Mouse (Mus musculus): ENCODE measurements around the gene Slc22a15.

Gene Slc22a15

DNA sequence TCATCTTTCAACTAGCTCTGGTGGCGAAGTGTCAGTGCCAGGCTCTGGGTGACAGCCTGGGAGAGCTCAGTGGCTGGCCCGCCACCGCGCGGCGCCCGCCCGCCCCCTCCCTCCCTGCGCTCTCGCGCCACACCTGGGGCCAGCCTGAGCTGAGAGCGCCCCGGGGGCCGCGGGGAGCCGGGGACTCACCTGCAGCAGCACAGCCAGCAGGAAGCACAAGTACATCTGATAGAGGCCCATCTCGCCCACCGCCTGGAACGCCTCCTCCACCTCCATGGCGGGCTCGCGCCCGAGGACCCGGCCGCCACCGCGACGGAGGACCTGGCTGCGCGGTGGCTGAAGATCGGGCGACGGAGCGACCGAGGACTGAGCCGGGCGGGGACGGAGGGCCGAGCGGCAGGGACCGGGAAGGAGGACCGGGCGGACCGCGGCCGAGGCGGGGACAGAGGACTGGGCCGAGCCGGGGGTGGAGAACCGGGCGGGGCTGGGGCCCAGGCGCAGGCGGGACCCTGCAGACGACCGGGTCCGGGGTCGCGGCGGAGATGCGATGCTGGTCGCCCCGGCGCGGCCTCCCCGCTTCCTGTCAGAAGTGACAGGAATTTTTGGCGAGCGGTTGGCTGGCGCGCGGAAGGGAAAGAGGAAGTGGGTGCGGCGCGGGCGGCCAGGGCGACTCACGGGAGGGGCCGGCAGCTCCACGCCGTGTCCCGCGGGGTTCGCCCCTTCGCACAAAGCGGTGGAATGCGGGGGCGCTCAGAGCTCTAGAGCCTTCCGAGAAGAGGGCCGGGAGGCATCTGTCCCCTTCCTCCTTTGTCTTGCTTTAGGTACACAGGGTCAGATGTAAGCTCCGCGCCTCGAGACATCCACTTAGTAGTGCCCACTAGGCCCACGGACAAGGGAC, at the start of gene Slc22a15:
Slc22a15 (minus strand) TSS at position 611 of the 898 bp plus-strand sequence.
- DNase-seq (ENCODE audit: low read depth), result peak; percentile 55

- DNase-seq (ENCODE audit: low read depth), result no peak
These were observed 42.7 kb upstream of the Slc22a15 start for GRCm38 (mm10) chr3:101966825-101967558.

DNA sequence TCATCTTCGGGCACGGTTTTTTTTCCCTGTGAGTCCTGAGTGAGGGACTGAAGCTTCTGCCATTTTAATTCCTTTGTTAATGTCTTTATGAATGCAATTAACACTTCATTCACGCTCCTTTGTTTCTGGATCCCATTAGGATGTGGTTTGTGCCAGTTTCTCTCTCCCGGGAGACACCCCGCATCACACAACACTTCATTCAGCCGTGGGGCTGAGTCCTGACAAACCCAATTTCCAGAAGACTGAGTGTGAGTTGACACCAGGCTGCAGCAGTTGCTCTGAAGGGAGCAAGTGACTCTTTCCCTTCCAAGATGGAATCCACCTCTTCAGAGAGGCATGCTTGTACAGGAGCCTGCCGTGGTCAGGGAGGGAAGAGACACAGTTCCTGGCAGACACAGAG, 40.1 kb upstream of the Slc22a15 start:
- DNase-seq (ENCODE audit: low read depth), result no peak

DNA sequence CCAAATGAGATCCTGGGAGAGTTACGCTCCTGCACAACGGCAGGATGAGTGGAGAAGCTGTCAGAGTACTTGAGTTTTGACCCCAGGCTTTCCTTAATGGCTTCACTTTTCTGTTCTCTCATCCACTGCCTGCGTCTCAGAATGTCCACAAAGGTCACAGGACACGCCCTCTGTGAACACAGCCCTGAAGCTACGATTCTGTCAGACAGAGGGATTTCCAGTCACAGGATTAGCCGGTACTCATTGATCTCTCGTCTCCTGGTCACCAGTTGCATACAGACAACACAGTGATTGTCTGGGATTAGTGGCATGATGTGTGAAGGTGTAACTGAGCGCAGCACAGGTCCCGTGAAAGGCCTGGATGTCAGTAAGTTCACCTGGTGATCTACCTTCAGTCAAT, 39.2 kb upstream of the Slc22a15 start:
- DNase-seq (ENCODE audit: low read depth), result no peak

GRCm38 (mm10) chr3:101961146-101961835, 37.0 kb upstream of the Slc22a15 start:
- no peak for DNase-seq (ENCODE audit: low read depth)

DNA sequence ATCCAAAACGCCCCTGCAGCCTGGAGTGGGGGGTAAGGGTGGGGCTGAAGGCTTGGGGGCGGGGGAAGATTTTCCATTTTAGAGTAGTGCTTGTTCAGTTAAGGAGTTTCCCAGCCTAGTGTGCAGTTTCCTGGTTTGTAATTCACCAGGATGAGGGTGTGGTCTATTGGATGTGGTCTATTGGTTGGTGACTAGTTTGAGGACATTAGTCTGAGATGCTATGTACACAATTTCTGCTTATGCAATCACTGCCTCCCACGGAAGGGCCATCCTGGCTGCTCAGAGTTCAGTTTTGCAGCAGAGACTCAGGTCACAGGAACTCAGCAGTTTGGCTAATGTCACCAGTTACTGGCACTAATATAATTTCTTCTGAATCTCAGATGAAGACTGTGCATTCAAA, 33.8 kb upstream of the Slc22a15 start:
- DNase-seq (ENCODE audit: low read depth), result no peak

- DNase-seq (ENCODE audit: low read depth), result no peak
These were observed 29.3 kb upstream of the Slc22a15 start for GRCm38 (mm10) chr3:101953506-101953905.

- DNase-seq (ENCODE audit: low read depth), result no peak
These were observed 28.3 kb upstream of the Slc22a15 start for GRCm38 (mm10) chr3:101952577-101952976.

GRCm38 (mm10) chr3:101948572-101948971, 24.3 kb upstream of the Slc22a15 start:
- DNase-seq (ENCODE audit: low read depth), result peak; percentile 6

- DNase-seq (ENCODE audit: low read depth), result no peak
These were observed 23.0 kb upstream of the Slc22a15 start for GRCm38 (mm10) chr3:101947250-101947649.

DNA sequence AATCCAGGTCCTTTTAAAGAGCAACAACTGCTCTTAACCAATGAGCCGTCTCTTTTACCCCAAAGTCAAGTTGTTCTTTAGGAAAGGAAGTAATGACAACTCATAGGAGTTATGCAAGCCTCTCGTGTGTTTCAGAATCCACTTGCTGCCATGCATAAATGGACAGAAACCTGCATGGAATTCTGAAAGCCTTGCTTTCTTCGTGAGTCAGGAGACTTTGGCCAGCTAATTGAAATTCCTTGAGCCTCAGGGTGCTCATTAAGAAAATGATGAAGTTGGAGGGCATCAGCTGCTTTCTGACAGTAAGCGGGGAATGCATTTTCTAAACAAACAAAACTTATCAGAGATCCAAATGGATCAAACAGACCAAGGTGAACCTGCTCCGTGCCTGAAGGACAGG, 21.0 kb upstream of the Slc22a15 start:
- no peak for DNase-seq (ENCODE audit: low read depth)

GRCm38 (mm10) chr3:101940418-101940817, 16.2 kb upstream of the Slc22a15 start:
- DNase-seq (ENCODE audit: low read depth), result no peak

DNA sequence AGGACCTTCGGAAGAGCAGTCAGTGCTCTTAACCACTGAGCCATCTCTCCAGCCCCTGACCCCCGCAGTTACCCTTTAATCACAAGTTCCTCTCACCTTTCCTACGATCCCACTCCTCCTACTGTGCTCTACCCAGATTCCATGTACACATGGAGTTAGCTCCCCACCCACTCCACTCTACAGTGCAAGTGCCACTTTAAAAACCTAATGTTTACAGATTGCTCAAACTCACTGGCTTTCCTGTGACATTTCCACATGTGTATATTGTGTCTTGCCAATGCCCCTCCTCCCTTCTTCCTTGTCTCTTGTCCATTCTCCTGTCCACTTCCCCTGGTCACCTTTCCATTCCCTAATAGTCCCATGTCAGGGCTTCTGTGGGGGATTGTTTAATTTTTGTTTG, 15.6 kb upstream of the Slc22a15 start:
- no peak for DNase-seq (ENCODE audit: low read depth)

- no peak for DNase-seq (ENCODE audit: low read depth)
These were observed 14.9 kb upstream of the Slc22a15 start for GRCm38 (mm10) chr3:101939152-101939551.

GRCm38 (mm10) chr3:101936369-101936768, 12.1 kb upstream of the Slc22a15 start:
- DNase-seq (ENCODE audit: low read depth), result no peak

DNA sequence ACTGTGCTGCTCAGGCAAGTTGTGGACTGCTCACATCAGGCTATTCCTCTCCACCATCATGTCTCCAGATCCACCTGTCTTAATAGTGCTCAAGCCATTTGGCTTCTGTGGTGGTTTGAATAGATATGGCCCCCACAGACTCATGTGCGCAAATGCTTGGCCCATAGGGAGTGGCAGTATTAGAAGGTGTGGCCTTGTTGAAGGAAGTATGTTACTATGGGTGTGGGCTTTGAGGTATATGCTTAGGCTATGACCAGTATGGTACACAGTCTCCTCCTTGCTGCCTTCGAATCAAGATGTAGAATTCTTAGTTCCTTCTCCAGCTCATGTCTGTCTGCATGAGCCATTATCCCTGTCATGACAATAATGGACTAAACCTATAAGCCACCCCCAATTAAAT, 9.6 kb upstream of the Slc22a15 start:
- no peak for DNase-seq (ENCODE audit: low read depth)

DNA sequence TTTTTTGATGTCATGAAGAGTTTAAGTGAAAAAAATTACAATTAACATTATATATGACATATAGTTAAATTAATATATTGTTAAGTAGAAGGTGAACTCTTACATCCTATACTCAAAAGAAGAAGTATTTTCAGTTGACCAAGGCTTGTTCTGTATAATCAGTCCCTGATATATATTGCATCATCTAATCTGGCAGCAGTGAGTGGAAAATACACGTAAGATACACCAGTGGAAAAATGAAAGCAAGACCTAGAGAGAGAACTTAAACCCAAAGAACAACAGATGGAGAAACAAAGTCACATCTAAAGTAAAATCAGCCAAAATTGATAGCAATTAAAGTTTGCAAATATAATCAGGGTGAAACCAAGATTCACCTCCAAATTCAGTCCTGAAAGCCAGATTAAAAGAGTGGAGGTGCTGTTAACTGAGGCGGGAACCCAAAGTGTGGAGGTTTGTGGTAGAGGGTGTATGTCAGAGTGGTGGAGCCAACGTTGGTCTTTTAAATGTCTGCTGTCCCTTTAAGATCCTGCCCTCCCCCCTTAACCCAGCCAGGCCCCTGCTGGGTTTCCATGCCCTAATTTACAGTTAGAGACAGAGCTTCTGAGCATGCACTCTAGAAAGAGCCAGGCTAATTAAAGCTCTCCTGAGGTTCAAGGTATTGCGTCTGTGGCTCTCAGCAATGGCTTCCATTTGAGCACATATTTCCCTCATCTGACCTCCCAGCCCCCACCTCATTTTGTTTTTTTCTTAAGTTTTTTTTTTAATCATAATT, 5.0 kb upstream of the Slc22a15 start:
- no peak for DNase-seq (ENCODE audit: low read depth)

- no peak for DNase-seq (ENCODE audit: low read depth)
These were observed 2.4 kb upstream of the Slc22a15 start for GRCm38 (mm10) chr3:101926636-101927035.

- DNase-seq (ENCODE audit: low read depth), result no peak
These were observed 1.4 kb upstream of the Slc22a15 start for GRCm38 (mm10) chr3:101925663-101926062.

DNA sequence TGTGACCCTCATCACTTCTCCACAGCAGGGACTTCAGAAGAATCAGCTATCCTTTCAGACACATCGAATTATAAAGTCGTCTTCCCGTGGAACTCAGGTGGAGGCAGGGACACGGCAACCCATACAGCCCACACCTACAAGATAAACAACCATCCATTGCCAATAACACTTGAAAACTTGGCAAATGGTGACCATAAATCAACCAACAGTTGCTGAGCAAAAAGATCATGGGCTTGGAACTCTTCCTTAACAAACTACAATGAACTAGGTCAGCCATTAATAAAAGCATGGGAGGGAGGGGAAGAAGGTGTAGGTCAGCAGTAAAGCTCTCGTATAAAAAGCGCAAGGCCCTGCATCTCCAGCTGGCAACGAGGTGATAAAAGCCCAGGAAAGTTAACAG, 1.9 kb downstream of the Slc22a15 start:
- no peak for DNase-seq (ENCODE audit: low read depth)

DNA sequence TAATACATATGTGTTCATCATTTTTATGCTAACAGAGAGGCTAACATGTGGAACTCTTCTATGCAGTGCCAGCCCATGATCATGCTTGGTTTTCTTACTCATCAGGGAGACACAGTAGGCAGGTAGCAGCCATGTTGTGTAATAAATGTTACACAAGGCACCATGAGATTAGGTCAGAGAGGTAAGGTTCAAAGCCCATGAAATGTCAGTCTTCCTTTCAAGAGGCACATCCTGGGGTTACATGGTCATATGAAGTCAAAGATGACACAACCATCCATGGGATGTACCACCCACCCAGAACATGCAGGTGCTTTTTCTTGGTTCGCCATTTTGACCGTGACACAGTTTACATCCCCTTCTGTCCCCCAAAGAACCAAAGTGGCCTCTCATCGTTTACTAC, 5.7 kb downstream of the Slc22a15 start:
- DNase-seq (ENCODE audit: low read depth), result no peak

DNA sequence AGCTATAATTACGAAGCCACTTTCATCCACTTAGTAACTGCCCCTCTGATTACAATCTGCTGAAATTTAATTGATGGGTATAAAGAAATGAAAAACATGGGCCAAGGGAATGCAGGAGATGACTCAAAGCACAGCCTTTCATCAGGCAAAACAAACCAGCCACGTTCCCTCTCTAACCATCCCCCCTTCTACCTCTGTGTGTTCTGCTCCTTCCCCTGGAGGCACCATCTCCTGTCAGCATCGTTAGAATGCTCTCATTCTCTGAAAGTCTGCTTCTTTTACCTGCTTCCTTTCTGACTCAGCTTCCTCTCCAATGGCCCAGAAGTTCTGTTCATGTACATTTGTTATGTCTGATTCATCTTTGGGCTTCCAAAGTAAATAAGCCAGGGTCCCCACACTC, 6.6 kb downstream of the Slc22a15 start:
- DNase-seq (ENCODE audit: low read depth), result no peak

All from naive thymus-derived CD4-positive, alpha-beta T cell, adult 2 months (primary cell).